Mouse (Mus musculus) pancreas, adult 10 weeks (tissue): ENCODE results near the gene Zfp507. TPM values are rescaled to one million over a fixed set of nuclear protein-coding genes. Genes with fewer than 3 reads are reported as not detected.

Experiments
- polyA plus RNA-seq: library from polyadenylated mRNA; stranded (reverse); fragments of 350-450 nt; fragmentation: Illumina TruSeq; extraction: RNeasy Lipid Tissue Mini Kit (QIAGEN cat#74804); gene quantifications from one replicate; pipeline ENCODE4 v1.2.3, GENCODE M21; 2015; ENCODE audit warnings: low read depth, low replicate concordance; ENCODE audit not compliant: insufficient read depth

Zfp507 gene
- polyA plus RNA-seq, result 3.0 TPM

GRCm38 (mm10) chr7:35802906-35803595, at the start of gene Zfp507:
Gene Zfp507, minus strand, starts transcription at chr7:35803003.

GRCm38 (mm10) chr7:35754033-35754885, 48.5 kb downstream of the Zfp507 start, which contains the start of gene Dpy19l3:
Gene Dpy19l3, minus strand, starts transcription at chr7:35754454.

Other genes with a start within 250 kb of the Zfp507 start
- gene Nudt19, start 246.7 kb downstream of the Zfp507 start, polyA plus RNA-seq, result 18.7 TPM
- gene Rgs9bp, start 217.4 kb downstream of the Zfp507 start, polyA plus RNA-seq, result not detected
- 6.7 TPM for gene Ankrd27, start 216.8 kb downstream of the Zfp507 start, polyA plus RNA-seq
- 29.3 TPM for gene Pdcd5, start 155.5 kb downstream of the Zfp507 start, polyA plus RNA-seq
- gene Dpy19l3, start 48.5 kb downstream of the Zfp507 start, polyA plus RNA-seq, result 0.78 TPM